Mouse (Mus musculus) small intestine, adult 2 months (tissue): ENCODE results near the gene Mtss1l. TPM values are rescaled to one million over a fixed set of nuclear protein-coding genes. Genes with fewer than 3 reads are reported as not detected.

Experiments
- H3K27ac ChIP-seq: fragments of 200-500 bp; 2 replicates; pipeline ENCODE4 v1.5.1; 2012; ENCODE audit warnings: low read depth, low read length, control low read depth, inconsistent platforms; ENCODE audit not compliant: insufficient read depth
- H3K27me3 ChIP-seq: fragments of 200-500 bp; 2 replicates; pipeline ENCODE4 v1.6.1; 2012; ENCODE audit warnings: mild to moderate bottlenecking, moderate library complexity, low read length, inconsistent platforms; ENCODE audit not compliant: control insufficient read depth, insufficient read depth
- H3K36me3 ChIP-seq: fragments of 200-500 bp; 2 replicates; pipeline ENCODE4 v1.6.1; 2012; ENCODE audit warnings: mild to moderate bottlenecking, low read length, control low read depth, inconsistent platforms; ENCODE audit not compliant: control insufficient read depth, insufficient read depth
- H3K4me1 ChIP-seq: fragments of 200-500 bp; 2 replicates; pipeline ENCODE4 v1.6.1; 2012; ENCODE audit warnings: low read length, inconsistent platforms, mixed read lengths; ENCODE audit not compliant: control insufficient read depth, insufficient read depth, insufficient read length
- H3K4me3 ChIP-seq: fragments of 200-500 bp; 2 replicates; pipeline ENCODE4 v1.5.1; 2012; ENCODE audit warnings: low read depth, mild to moderate bottlenecking, control low read depth, inconsistent platforms, low read length, moderate library complexity
- CTCF ChIP-seq: fragments of 200-500 bp; IDR thresholded peaks from 2 replicates; pipeline ENCODE4 v1.5.1; 2012; ENCODE audit warnings: low read depth, mild to moderate bottlenecking, control low read depth, inconsistent platforms, low read length, moderate library complexity, mixed read lengths; ENCODE audit not compliant: insufficient replicate concordance, insufficient read length; ENCODE audit errors: extremely low read depth
- POLR2A ChIP-seq: fragments of 200-500 bp; IDR thresholded peaks from 2 replicates; pipeline ENCODE4 v1.6.1; 2012; ENCODE audit warnings: low read depth, mild to moderate bottlenecking, control low read depth, inconsistent platforms, low read length, moderate library complexity
- WGBS: fragments of 180-500 bp; shearing (Covaris S2); methylation state at CpG from one replicate; pipeline ENCODE4 v1.1.7; 2018; 5-methylcytosine and 5-hydroxymethylcytosine counted together
- polyA plus RNA-seq: library from polyadenylated mRNA; depleted of rRNA; stranded (reverse); fragments of >200 nt; gene quantifications from 2 replicates; pipeline ENCODE4 v1.2.3, GENCODE M21; 2012

The Mtss1l gene
- polyA plus RNA-seq, 1 experiment, result 21.9 TPM

DNA sequence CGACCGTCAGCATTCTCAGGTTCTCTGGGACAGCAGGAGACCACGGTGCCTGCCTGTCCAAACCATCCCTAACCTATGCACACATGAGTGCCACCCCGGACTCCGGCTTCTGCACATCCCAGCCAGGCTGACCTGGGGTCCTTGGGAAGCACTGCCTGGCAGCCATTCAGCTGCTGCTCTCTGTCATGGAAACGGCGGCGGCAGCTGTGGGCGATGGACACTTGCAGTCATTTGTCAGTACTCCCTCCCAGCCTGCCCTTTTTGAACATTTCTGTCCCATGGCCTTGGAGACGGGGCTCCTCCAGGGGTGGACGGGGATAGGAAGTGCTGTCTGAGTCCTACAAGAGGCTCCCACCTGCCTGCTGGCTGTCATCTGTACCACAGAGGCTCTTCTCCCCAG lies 12.8 kb upstream of the Mtss1l start:
- TF ChIP-seq CTCF (no peak), POLR2A (no peak)
- 91% methylated on average over 11 of the region's 11 CpGs for WGBS
- Histone ChIP-seq H3K36me3 (peaks cover 15% of the 10 kb centered on the region), H3K27me3 (no peaks in the 10 kb centered on the region), H3K27ac (no peak overlapping the region), H3K4me3 (no peak overlapping the region), H3K4me1 (peaks cover 7% of the 10 kb centered on the region; the same call in 1 of the 2 replicates)

DNA sequence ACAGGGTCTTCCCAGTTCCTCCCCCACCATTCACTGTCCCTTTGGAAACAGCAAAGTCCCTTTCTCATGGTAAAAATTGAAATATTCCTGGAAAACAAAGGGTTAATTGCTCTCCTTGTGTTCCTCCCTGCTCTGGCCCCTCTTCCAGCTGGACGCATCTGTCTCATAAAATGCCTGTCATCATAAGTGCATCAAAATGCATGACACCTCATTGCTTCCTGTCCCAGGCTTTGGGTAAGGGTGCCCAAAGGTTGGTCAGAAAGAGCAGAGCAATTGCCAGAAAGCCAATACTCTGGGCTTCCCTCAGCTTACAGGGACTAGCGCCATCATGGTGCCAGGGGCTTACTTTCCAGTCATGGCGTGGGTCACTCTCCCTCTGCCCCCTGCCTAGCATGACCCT lies 10.7 kb upstream of the Mtss1l start:
- no peak overlapping the region for H3K27ac ChIP-seq

DNA sequence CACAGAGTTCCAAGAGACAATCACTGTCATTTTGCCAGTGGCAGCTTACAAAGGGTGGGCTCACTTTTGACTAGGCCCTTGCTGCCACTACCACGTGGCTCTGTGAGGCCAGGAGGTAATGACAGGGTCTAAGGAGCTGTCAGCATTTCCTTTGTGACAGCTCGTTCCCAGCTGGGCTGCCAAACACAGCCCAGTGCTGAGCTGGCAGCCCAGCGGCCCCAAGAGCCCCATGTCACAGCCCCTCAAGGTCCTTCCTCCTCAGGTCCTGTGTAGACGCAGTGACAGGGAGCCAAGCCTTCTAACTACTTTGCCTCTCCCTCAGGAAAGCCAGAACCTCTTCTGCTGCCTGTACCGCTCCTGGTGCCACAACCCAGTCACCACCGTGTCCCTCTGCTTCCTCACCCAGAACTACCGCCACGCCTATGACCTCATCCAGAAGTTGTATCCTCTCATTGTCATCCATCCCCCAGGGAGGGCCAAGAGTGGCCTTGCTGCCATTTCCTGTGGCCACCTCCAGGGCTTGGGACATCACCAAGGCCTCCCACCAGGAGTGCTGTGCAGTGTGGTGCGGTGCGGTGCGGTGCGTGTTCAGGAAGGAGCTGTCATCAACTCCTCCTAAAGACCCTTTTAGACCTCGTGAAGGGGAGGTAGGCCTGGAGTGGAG lies 9.9 kb upstream of the Mtss1l start:
- Histone ChIP-seq H3K27ac (no peak overlapping the region), H3K36me3 (peaks cover 19% of the 10 kb centered on the region), H3K4me3 (no peak overlapping the region), H3K27me3 (no peaks in the 10 kb centered on the region), H3K4me1 (peaks cover 4% of the 10 kb centered on the region; the same call in 1 of the 2 replicates)
- 82% methylated on average over 13 of the region's 13 CpGs for WGBS
- TF ChIP-seq POLR2A (no peak), CTCF (no peak)

More for the DNA sequence above, 10.7 kb upstream of the Mtss1l start:
- peaks cover 4% of the 10 kb centered on the region; the same call in 1 of the 2 replicates for H3K4me1 ChIP-seq
- H3K4me3 ChIP-seq, result no peak overlapping the region
- H3K36me3 ChIP-seq, result peaks cover 19% of the 10 kb centered on the region
- TF ChIP-seq POLR2A (no peak), CTCF (no peak)
- WGBS, result 86% methylated on average over 3 of the region's 3 CpGs
- no peaks in the 10 kb centered on the region for H3K27me3 ChIP-seq

DNA sequence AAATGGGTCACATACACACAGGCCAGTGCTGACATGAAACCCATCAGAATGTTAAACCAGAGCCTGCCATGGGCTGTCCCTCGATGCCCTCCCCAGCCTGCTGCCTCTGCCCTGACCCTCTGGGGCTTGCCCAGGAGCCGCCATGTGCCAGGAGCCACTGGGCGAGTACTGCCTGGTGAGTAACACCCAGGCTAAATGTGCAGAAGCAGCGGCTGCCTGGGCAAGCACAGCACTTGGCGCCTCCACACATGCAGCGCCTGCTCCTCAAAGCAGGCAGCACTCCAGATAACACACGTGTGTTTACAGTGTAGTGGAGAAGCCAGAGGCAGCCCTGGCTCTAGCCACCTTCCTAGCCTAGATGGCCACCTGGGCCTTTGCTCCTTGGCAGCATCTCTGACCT lies 8.2 kb upstream of the Mtss1l start:
- peaks cover 19% of the 10 kb centered on the region for H3K36me3 ChIP-seq

DNA sequence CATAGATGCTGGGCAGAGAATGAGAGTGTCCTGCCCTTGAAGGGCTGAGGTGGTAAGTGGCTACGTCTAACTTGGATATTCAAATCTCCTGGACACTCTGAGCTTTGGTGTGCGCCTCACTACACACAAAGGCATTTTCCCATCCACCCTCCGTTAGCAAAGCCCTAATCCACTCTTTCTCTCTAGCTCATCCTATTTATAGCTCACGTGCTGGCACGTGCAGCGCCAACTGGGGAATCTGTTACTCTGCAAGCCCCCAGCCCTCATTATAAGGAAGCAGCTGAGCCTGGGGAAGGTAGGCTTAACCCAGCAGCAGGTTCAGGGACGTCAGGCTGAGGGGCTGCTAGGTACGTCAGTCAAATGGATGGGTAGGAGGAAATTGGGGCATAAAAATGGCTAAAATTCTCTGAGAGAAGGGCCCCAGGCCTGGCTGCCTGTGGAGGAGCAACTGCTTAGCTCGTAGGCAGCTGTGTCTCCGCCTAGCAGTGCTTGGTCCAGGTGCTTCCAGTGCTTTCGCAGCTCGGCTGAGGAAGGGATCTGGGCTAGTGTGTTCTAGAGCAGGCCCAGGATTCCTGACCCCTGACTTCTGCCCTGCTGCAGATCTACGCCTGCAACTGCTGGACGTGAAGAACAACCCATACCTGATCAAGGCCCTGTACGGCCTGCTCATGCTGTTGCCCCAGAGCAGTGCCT lies 6.3 kb upstream of the Mtss1l start:
- Histone ChIP-seq H3K4me3 (no peak overlapping the region), H3K4me1 (peaks cover 12% of the 10 kb centered on the region; the same call in 1 of the 2 replicates), H3K36me3 (peaks cover 19% of the 10 kb centered on the region), H3K27ac (peak overlapping the region; percentile 45), H3K27me3 (no peaks in the 10 kb centered on the region)
- WGBS, result 88% methylated on average over 15 of the region's 15 CpGs
- no peak for TF ChIP-seq POLR2A
- TF ChIP-seq CTCF, result no peak

More for the DNA sequence above, 8.2 kb upstream of the Mtss1l start:
- H3K27ac ChIP-seq, result peak overlapping the region; percentile 7; the same call in 1 of the 2 replicates
- no peaks in the 10 kb centered on the region for H3K27me3 ChIP-seq
- H3K4me3 ChIP-seq, result no peak overlapping the region
- H3K4me1 ChIP-seq, result peaks cover 6% of the 10 kb centered on the region; the same call in 1 of the 2 replicates
- no peak for TF ChIP-seq CTCF
- no peak for TF ChIP-seq POLR2A
- WGBS, result 85% methylated on average over 7 of the region's 7 CpGs

DNA sequence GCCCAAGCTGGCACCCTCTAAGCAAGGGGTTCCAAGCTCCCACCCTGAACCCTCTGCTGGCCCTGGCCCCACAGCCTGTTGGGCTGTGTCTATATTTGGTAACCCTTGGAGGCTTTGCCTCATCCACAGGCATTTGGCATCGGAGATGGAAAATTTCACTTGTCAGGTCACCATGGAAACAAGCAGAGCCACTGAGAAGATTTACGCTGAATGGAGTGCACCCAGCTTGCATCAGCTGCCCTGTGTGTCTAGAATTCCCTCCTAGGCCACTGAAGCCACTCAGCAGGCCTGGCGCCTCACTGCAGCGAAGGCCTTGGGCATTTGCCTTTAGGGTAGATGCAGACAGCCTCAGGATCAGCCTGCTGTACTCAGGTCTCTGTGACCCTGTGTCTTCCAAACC lies 5.2 kb upstream of the Mtss1l start:
- no peak for TF ChIP-seq POLR2A
- TF ChIP-seq CTCF, result no peak
- Histone ChIP-seq H3K27ac (peak overlapping the region; percentile 72), H3K4me1 (peaks cover 12% of the 10 kb centered on the region; the same call in 1 of the 2 replicates), H3K36me3 (peaks cover 12% of the 10 kb centered on the region), H3K4me3 (no peak overlapping the region), H3K27me3 (no peaks in the 10 kb centered on the region)
- WGBS, result 77% methylated on average over 4 of the region's 4 CpGs

DNA sequence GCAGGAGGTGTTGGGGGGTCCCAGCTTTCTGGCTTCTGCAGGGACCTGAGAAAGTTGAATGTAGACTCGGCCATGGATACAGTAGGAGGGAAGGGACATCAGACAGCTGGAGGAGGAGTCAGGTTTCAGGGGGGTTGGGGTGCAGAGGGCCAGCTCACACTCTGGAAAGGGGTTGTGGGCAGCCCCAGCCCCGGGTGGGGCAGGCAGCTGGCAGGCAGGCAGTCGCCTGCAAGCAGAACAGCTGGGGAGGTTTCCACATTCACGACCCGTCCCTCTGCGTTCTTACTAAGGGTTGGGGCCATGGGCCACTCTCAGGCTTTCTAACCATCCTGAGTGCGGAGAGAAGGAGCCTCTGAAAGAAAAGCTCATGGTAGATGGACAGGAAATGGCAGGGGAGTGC lies 4.1 kb upstream of the Mtss1l start:
- 60% methylated on average over 7 of the region's 7 CpGs for WGBS
- no peak overlapping the region for H3K4me3 ChIP-seq
- 0 out of 2 replicates have a peak, but pooled peaks cover 3% of the 10 kb centered on the region for H3K27me3 ChIP-seq
- H3K36me3 ChIP-seq, result peaks cover 6% of the 10 kb centered on the region
- H3K27ac ChIP-seq, result peak overlapping the region; percentile 72; the same call in 1 of the 2 replicates
- H3K4me1 ChIP-seq, result peaks cover 11% of the 10 kb centered on the region; the same call in 1 of the 2 replicates
- TF ChIP-seq CTCF, result no peak
- TF ChIP-seq POLR2A, result no peak
